Mouse (Mus musculus) heart, adult 2 months (tissue): ENCODE measurements around the gene Xlr5c. TPM values are rescaled to one million over a fixed set of nuclear protein-coding genes. Genes with fewer than 3 reads are reported as not detected.
"Not testable (repeated sequence)": the region's sequence is repeated elsewhere in the genome, so short reads cannot be mapped to it uniquely, and the experiment has no call there.

Source experiments
- DNase-seq, 2 experiments: peaks; one replicate each; pipeline ENCODE4 v3.0.0; 2021
- H3K27ac ChIP-seq: fragments of 200-600 bp; 2 replicates; pipeline ENCODE4 v1.8.1; 2022
- H3K27me3 ChIP-seq: fragments of 200-500 bp; 2 replicates; pipeline ENCODE4 v1.6.1; 2012; ENCODE audit warnings: mild to moderate bottlenecking, low read length, inconsistent platforms, mixed read lengths; ENCODE audit not compliant: control insufficient read depth, insufficient read depth
- H3K36me3 ChIP-seq: fragments of 200-500 bp; 2 replicates; pipeline ENCODE4 v1.6.1; 2012; ENCODE audit warnings: low read length, inconsistent platforms; ENCODE audit not compliant: control insufficient read depth, insufficient read depth
- H3K4me1 ChIP-seq: fragments of 200-500 bp; 2 replicates; pipeline ENCODE4 v1.6.1; 2011; ENCODE audit warnings: low read length; ENCODE audit not compliant: control insufficient read depth, insufficient read depth
- H3K4me3 ChIP-seq: fragments of 200-600 bp; 2 replicates; pipeline ENCODE4 v1.8.1; 2022
- H3K79me2 ChIP-seq: fragments of 200-500 bp; replicated peaks from 2 replicates; pipeline ENCODE4 v1.6.1; 2012; ENCODE audit warnings: mild to moderate bottlenecking, inconsistent platforms, low read length, moderate library complexity, mixed read lengths; ENCODE audit not compliant: control insufficient read depth, insufficient read depth
- H3K9ac ChIP-seq: fragments of 200-500 bp; 2 replicates; pipeline ENCODE4 v1.6.1; 2012; ENCODE audit warnings: low read depth, mild to moderate bottlenecking, control low read depth, inconsistent platforms, low read length, mixed read lengths
- CTCF ChIP-seq: fragments of 200-600 bp; IDR thresholded peaks from 2 replicates; pipeline ENCODE4 v1.8.1; 2022; ENCODE audit warnings: antibody characterized with exemption, mild to moderate bottlenecking, moderate library complexity
- EP300 ChIP-seq: fragments of 200-500 bp; IDR thresholded peaks from 2 replicates; pipeline ENCODE4 v1.6.1; 2011; ENCODE audit warnings: low read depth, low read length, control low read depth; ENCODE audit not compliant: insufficient read depth
- POLR2A ChIP-seq: fragments of 200-500 bp; IDR thresholded peaks from 2 replicates; pipeline ENCODE4 v1.6.1; 2011; ENCODE audit warnings: mild to moderate bottlenecking, low read depth, low read length, control low read depth; ENCODE audit not compliant: insufficient read depth
- WGBS: fragments of 180-500 bp; shearing (Covaris S2); methylation state at CpG from one replicate; pipeline ENCODE4 v1.1.7; 2018; 5-methylcytosine and 5-hydroxymethylcytosine counted together
- intact Hi-C: fragments of 180-260 bp; cut with DNase I; formaldehyde crosslinking; loops from one replicate; pipeline ENCODE4 v1.15.1; 2025
- polyA plus RNA-seq: library from polyadenylated mRNA; depleted of rRNA; stranded (reverse); fragments of >200 nt; gene quantifications from 2 replicates; pipeline ENCODE4 v1.2.3, GENCODE M21; 2012; rRNA removed
- total RNA-seq, 2 experiments: library from RNA; stranded (reverse); gene quantifications; 2 replicates each; pipeline ENCODE4 v1.2.3; 2021

The Xlr5c gene
- total and polyA plus RNA-seq, 3 experiments: not detected

DNA sequence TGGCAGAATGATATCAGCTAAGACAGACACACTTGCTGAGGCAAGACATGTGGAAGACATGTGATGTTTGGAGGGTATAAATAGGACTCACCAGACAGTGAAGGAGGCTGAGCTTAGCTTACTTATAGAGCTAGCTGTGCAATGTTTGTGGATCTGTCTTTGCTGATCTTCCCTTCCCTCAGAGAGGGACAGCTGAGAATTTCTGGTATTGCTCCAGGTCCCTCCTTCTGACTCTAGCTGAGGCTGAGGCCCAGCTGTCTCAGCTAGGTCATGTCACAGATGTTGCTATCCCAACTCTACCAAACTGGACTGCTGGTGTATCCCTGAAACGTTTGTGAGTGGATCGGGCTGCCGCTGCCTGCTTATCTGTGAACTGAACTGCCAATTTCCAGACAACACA lies 28.3 kb upstream of the Xlr5c start:
- Histone ChIP-seq H3K9ac (no peak overlapping the region), H3K27ac (no peak overlapping the region), H3K4me3 (no peak overlapping the region), H3K79me2 (no peaks in the 10 kb centered on the region), H3K36me3 (no peaks in the 10 kb centered on the region), H3K27me3 (no peaks in the 10 kb centered on the region), H3K4me1 (no peaks in the 10 kb centered on the region)
- intact Hi-C loops: no loop called here
- TF ChIP-seq EP300 (no peak), CTCF (no peak)
- 59% methylated on average over 3 of the region's 3 CpGs for WGBS
- no peak for DNase-seq

GRCm38 (mm10) chrX:73312522-73312921 lies 19.7 kb upstream of the Xlr5c start:
- no peak overlapping the region for H3K4me3 ChIP-seq
- 13% methylated on average over 3 of the region's 3 CpGs for WGBS
- intact Hi-C loops: loop anchor here (5.0 kb wide), 2 partner anchors 120 to 140 kb away; no protein-coding TSS in a partner anchor
- H3K27me3 ChIP-seq: no peaks in the 10 kb centered on the region
- no peak overlapping the region for H3K27ac ChIP-seq
- DNase-seq: no peak
- no peaks in the 10 kb centered on the region for H3K4me1 ChIP-seq
- no peak overlapping the region for H3K9ac ChIP-seq
- H3K79me2 ChIP-seq: no peaks in the 10 kb centered on the region
- no peaks in the 10 kb centered on the region for H3K36me3 ChIP-seq
- peak; percentile 76 for TF ChIP-seq CTCF
- TF ChIP-seq EP300: no peak
- no peak for TF ChIP-seq POLR2A

- H3K4me1 ChIP-seq, intact Hi-C loops, H3K27me3 ChIP-seq, DNase-seq, H3K36me3 ChIP-seq, H3K4me3 ChIP-seq, H3K79me2 ChIP-seq, H3K9ac ChIP-seq, H3K27ac ChIP-seq: not testable (repeated sequence)
- WGBS: 57% methylated on average over 7 of the region's 10 CpGs
Observed at GRCm38 (mm10) chrX:73295745-73296144, 3.0 kb upstream of the Xlr5c start.

- H3K27me3 ChIP-seq, H3K27ac ChIP-seq, H3K9ac ChIP-seq, H3K36me3 ChIP-seq, H3K4me1 ChIP-seq, H3K4me3 ChIP-seq, H3K79me2 ChIP-seq, DNase-seq, intact Hi-C loops: not testable (repeated sequence)
- 89% methylated on average over 14 of the region's 14 CpGs for WGBS
Observed at GRCm38 (mm10) chrX:73265270-73265669, 27.5 kb downstream of the Xlr5c start, which contains the start of gene Xlr3c. Xlr3c (minus strand) TSS chrX:73265390.

DNA sequence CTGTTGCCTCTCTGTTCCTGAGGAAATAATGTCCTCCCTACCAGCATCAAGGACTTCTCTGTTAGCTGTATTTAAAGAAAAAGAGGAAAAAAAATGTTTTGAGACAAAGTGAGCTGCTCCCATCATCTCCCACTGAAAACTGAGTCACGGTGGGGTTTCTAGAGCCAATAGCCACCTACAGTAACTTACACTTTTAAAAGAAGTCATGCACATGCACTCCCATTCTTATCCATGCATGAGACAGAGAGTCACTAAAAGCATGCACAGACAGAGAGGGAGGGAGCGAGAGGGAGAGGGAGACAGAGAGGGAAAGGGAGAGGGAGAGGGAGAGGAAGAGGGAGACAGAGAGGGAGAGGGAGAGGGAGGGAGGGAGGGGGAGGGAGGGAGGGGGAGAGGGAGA lies 30.3 kb downstream of the Xlr5c start:
- H3K4me1 ChIP-seq, H3K27me3 ChIP-seq, DNase-seq, H3K36me3 ChIP-seq, H3K9ac ChIP-seq, intact Hi-C loops, H3K4me3 ChIP-seq, H3K27ac ChIP-seq, H3K79me2 ChIP-seq: not testable (repeated sequence)
- WGBS: 90% methylated on average over 1 of the region's 2 CpGs

- H3K36me3 ChIP-seq, H3K4me3 ChIP-seq, intact Hi-C loops, H3K4me1 ChIP-seq, DNase-seq, H3K79me2 ChIP-seq, H3K9ac ChIP-seq, H3K27me3 ChIP-seq, H3K27ac ChIP-seq: not testable (repeated sequence)
- WGBS: 78% methylated on average over 14 of the region's 14 CpGs
Observed at GRCm38 (mm10) chrX:73242821-73243325, 49.9 kb downstream of the Xlr5c start, which contains the start of gene Xlr4c. Xlr4c (minus strand) TSS chrX:73243130.

Other genes with a start within 250 kb of the Xlr5c start
- not detected for gene Pnma3, start 228.2 kb downstream of the Xlr5c start, total RNA-seq
- gene Pnma3, start 228.2 kb downstream of the Xlr5c start, polyA plus RNA-seq: 0.06 TPM in 1 of 2 replicates, not detected in the other
- gene Xlr4a, start 210.5 kb downstream of the Xlr5c start, total RNA-seq: 1 to 10 TPM in 1 of 2 experiments, under 1 TPM in 1; 0.68 to 3.4 TPM
- 0.15 and 0.39 TPM in 2 replicates for gene Xlr4a, start 210.5 kb downstream of the Xlr5c start, polyA plus RNA-seq
- gene Xlr3a, start 195.9 kb downstream of the Xlr5c start, total RNA-seq: 1 to 10 TPM in 1 of 2 experiments, under 1 TPM in 1; 0.32 to 1.3 TPM
- 0.23 and 0.76 TPM in 2 replicates for gene Xlr3a, start 195.9 kb downstream of the Xlr5c start, polyA plus RNA-seq
- gene Gm14685, start 175.9 kb downstream of the Xlr5c start, total RNA-seq: not detected
- gene Gm14685, start 175.9 kb downstream of the Xlr5c start, polyA plus RNA-seq: 0.08 TPM in 1 of 2 replicates, not detected in the other
- not detected for gene Xlr5b, start 144.2 kb downstream of the Xlr5c start, total RNA-seq
- not detected in 2 replicates for gene Xlr5b, start 144.2 kb downstream of the Xlr5c start, polyA plus RNA-seq
- not detected for gene DXBay18, start 143.5 kb downstream of the Xlr5c start, total RNA-seq
- gene DXBay18, start 143.5 kb downstream of the Xlr5c start, polyA plus RNA-seq: not detected in 2 replicates
- gene Spin2d, start 116.0 kb downstream of the Xlr5c start, total RNA-seq: not detected
- gene Spin2d, start 116.0 kb downstream of the Xlr5c start, polyA plus RNA-seq: not detected in 2 replicates
- under 1 TPM; 0.25 to 0.99 TPM for gene Xlr3b, start 100.8 kb downstream of the Xlr5c start, total RNA-seq
- 0.35 and 0.59 TPM in 2 replicates for gene Xlr3b, start 100.8 kb downstream of the Xlr5c start, polyA plus RNA-seq
- 1 to 10 TPM in 1 of 2 experiments, under 1 TPM in 1; 0.32 to 1.9 TPM for gene Xlr4b, start 78.6 kb downstream of the Xlr5c start, total RNA-seq
- gene Xlr4b, start 78.6 kb downstream of the Xlr5c start, polyA plus RNA-seq: 0.20 and 0.29 TPM in 2 replicates
- 1 to 10 TPM; 6.0 to 6.9 TPM for gene F8a, start 64.7 kb downstream of the Xlr5c start, total RNA-seq
- gene F8a, start 64.7 kb downstream of the Xlr5c start, polyA plus RNA-seq: 5.1 and 5.9 TPM in 2 replicates
- gene Xlr4c, start 49.8 kb downstream of the Xlr5c start, total RNA-seq: not detected
- not detected in 2 replicates for gene Xlr4c, start 49.8 kb downstream of the Xlr5c start, polyA plus RNA-seq
- gene Xlr3c, start 27.6 kb downstream of the Xlr5c start, total RNA-seq: not detected
- gene Xlr3c, start 27.6 kb downstream of the Xlr5c start, polyA plus RNA-seq: not detected in 2 replicates
- gene Xlr5a, start within 50 bp of the Xlr5c start, total RNA-seq: not detected
- gene Xlr5a, start within 50 bp of the Xlr5c start, polyA plus RNA-seq: not detected in 2 replicates
- not detected for gene Gm45015, start 43.9 kb upstream of the Xlr5c start, total RNA-seq
- not detected in 2 replicates for gene Gm45015, start 43.9 kb upstream of the Xlr5c start, polyA plus RNA-seq
- 1 to 10 TPM; 4.8 to 6.2 TPM for gene Zfp275, start 49.6 kb upstream of the Xlr5c start, total RNA-seq
- 7.5 and 11.2 TPM in 2 replicates for gene Zfp275, start 49.6 kb upstream of the Xlr5c start, polyA plus RNA-seq
- gene Gm18336, start 105.8 kb upstream of the Xlr5c start, total RNA-seq: not detected
- not detected in 2 replicates for gene Gm18336, start 105.8 kb upstream of the Xlr5c start, polyA plus RNA-seq
- not detected for gene Zfp92, start 118.1 kb upstream of the Xlr5c start, total RNA-seq
- not detected in 2 replicates for gene Zfp92, start 118.1 kb upstream of the Xlr5c start, polyA plus RNA-seq
- not detected for gene Trex2, start 142.4 kb upstream of the Xlr5c start, total RNA-seq
- gene Trex2, start 142.4 kb upstream of the Xlr5c start, polyA plus RNA-seq: not detected in 2 replicates
- 1 to 10 TPM; 4.3 to 5.5 TPM for gene Haus7, start 166.1 kb upstream of the Xlr5c start, total RNA-seq
- 6.0 and 8.9 TPM in 2 replicates for gene Haus7, start 166.1 kb upstream of the Xlr5c start, polyA plus RNA-seq
- gene Bgn, start 190.6 kb upstream of the Xlr5c start, total RNA-seq: 100 to 1,000 TPM; 190 to 202 TPM
- 378 and 439 TPM in 2 replicates for gene Bgn, start 190.6 kb upstream of the Xlr5c start, polyA plus RNA-seq
- gene Atp2b3, start 210.1 kb upstream of the Xlr5c start, total RNA-seq: under 1 TPM in 1 of 2 experiments, not detected in 1; 0.14 TPM
- gene Atp2b3, start 210.1 kb upstream of the Xlr5c start, polyA plus RNA-seq: 0.09 and 0.12 TPM in 2 replicates